8 mouse cellular contexts compared by ENCODE assay signal in genomic region chr7:97446171-97446925, GRCm38 (mm10). TPM values are rescaled to one million over a fixed set of nuclear protein-coding genes. Genes with fewer than 3 reads are reported as not detected.
DNase-seq lines count a peak whose midpoint lies in the region; ATAC-seq and TF ChIP-seq lines count a peak whose summit lies in the region.

No protein-coding gene starts in this region.

- WGBS in hindbrain, embryonic 10.5 days = 59% methylated on average over 6 of the region's 6 CpGs

- in situ Hi-C loops in ES-E14 (cut with MboI; ENCODE audit: low sequenced_read_pairs in 2 of 2, unreplicated experiment in 2 of 2) = no loop called here

- H3K36me3 ChIP-seq in ES-E14 (ENCODE audit: control insufficient read depth, insufficient read depth, low read length, poor library complexity, severe bottlenecking) = no peaks in the 10 kb centered on the region
- H3K36me3 ChIP-seq in hindbrain, embryonic 10.5 days = no peaks in the 10 kb centered on the region

- no peak for ATAC-seq in activated CD4-positive, CD25-positive, alpha-beta regulatory T cell, adult 4 months

- DNase-seq in ES-E14 (ENCODE audit: low read depth, low spot score) = no peak
- DNase-seq in cerebellum, adult 11 months = peak; percentile 75
- peak; percentile 91 to 94 for DNase-seq in frontal cortex, postnatal 10 days (ENCODE audit: low spot score in 2 of 2)
- no peak for DNase-seq in hindbrain, embryonic 10.5 days (ENCODE audit: low spot score)
- peak; percentile 97 to 98 for DNase-seq in layer of hippocampus, adult 8-10 months (ENCODE audit: low spot score in 2 of 2)
- peak; percentile 88 for DNase-seq in lung, postnatal 36 days
- peak; percentile 60 for DNase-seq in skeletal muscle tissue, adult 2 months (ENCODE audit: low read depth, low spot score)

- 0 out of 2 replicates have a peak overlapping the region, but pooled peaks have one; percentile 11 for H3K9ac ChIP-seq in ES-E14 (ENCODE audit: insufficient read depth, low read depth, low read length, poor library complexity, severe bottlenecking)

- H3K27me3 ChIP-seq in hindbrain, embryonic 10.5 days (ENCODE audit: insufficient read depth, poor library complexity, severe bottlenecking) = no peaks in the 10 kb centered on the region

- no peaks in the 10 kb centered on the region for H3K9me3 ChIP-seq in ES-E14 (ENCODE audit: control insufficient read depth, insufficient read depth, low read depth, low read length)
- H3K9me3 ChIP-seq in hindbrain, embryonic 10.5 days = 0 out of 2 replicates have a peak, but pooled peaks cover 12% of the 10 kb centered on the region

- no peaks in the 10 kb centered on the region for H3K4me1 ChIP-seq in ES-E14 (ENCODE audit: control insufficient read depth in 2 of 2, insufficient read depth in 2 of 2, low read length in 2 of 2, poor library complexity in 1 of 2)
- no peaks in the 10 kb centered on the region for H3K4me1 ChIP-seq in hindbrain, embryonic 10.5 days (replicated peaks)

- H3K4me3 ChIP-seq in ES-E14 (ENCODE audit: insufficient read depth in 1 of 2, low read depth in 1 of 2, low read length in 2 of 2, poor library complexity in 1 of 2, severe bottlenecking in 1 of 2) = no peak overlapping the region
- H3K4me3 ChIP-seq in hindbrain, embryonic 10.5 days = no peak overlapping the region

- H3K27ac ChIP-seq in ES-E14 (ENCODE audit: insufficient read depth, low read depth, low read length, poor library complexity, severe bottlenecking) = no peak overlapping the region
- H3K27ac ChIP-seq in hindbrain, embryonic 10.5 days = peak overlapping the region; percentile 17

TF ChIP-seq in ES-E14, 5 proteins besides CTCF, POLR2A, EP300 and RAD21:
- TF ChIP-seq ZNF384 (IDR thresholded peaks at IDR 0.05; ENCODE audit: low read depth, low read length) = no peak
- no peak for TF ChIP-seq HCFC1 (IDR thresholded peaks at IDR 0.05; ENCODE audit: borderline replicate concordance, insufficient read depth, low read length)
- TF ChIP-seq CHD2 (IDR thresholded peaks at IDR 0.05; ENCODE audit: low read depth, low read length) = no peak
- no peak for TF ChIP-seq MAFK (IDR thresholded peaks at IDR 0.05; ENCODE audit: insufficient read depth, low read depth, low read length)
- TF ChIP-seq ZC3H11A (IDR thresholded peaks at IDR 0.05; ENCODE audit: borderline replicate concordance, low read depth, low read length) = no peak

RNA-seq across cellular contexts. Expression of gene Kctd14, which starts 4.8 kb away (rescaled TPM):
- total RNA-seq in ES-E14 (2012; rRNA removed) = 0.09 TPM in 1 of 2 replicates, not detected in the other
- polyA plus RNA-seq in hindbrain, embryonic 10.5 days (2016; fragmentation: Nextera tagmentation; extraction: Ambion mirVana) = 0.20 and 0.37 TPM in 2 replicates
- total RNA-seq in layer of hippocampus, adult 8-10 months (2022) = 1 to 10 TPM; 4.1 to 6.4 (median 5.6) TPM
- polyA plus RNA-seq in activated CD4-positive, CD25-positive, alpha-beta regulatory T cell, adult 4 months (2017; shearing (Covaris generic)) = 1 to 10 TPM in 1 of 2 experiments, under 1 TPM in 1; 0.66 to 1.1 TPM

RNA-seq across cellular contexts. Expression of gene Thrsp, which starts 28.8 kb away (rescaled TPM):
- 0.85 and 0.89 TPM in 2 replicates for total RNA-seq in ES-E14 (2012; rRNA removed)
- polyA plus RNA-seq in hindbrain, embryonic 10.5 days (2016; fragmentation: Nextera tagmentation; extraction: Ambion mirVana) = 0.37 and 0.43 TPM in 2 replicates
- 10 to 100 TPM; 28.4 to 62.4 (median 39.8) TPM for total RNA-seq in layer of hippocampus, adult 8-10 months (2022)
- not detected for polyA plus RNA-seq in activated CD4-positive, CD25-positive, alpha-beta regulatory T cell, adult 4 months (2017; shearing (Covaris generic))

RNA-seq across cellular contexts. Expression of gene Ints4, which starts 34.4 kb away (rescaled TPM):
- total RNA-seq in ES-E14 (2012; rRNA removed) = 63.4 and 64.2 TPM in 2 replicates
- 61.0 and 63.7 TPM in 2 replicates for polyA plus RNA-seq in hindbrain, embryonic 10.5 days (2016; fragmentation: Nextera tagmentation; extraction: Ambion mirVana)
- total RNA-seq in layer of hippocampus, adult 8-10 months (2022) = 10 to 100 TPM; 32.3 to 42.5 (median 35.7) TPM
- 10 to 100 TPM; 37.5 to 45.5 TPM for polyA plus RNA-seq in activated CD4-positive, CD25-positive, alpha-beta regulatory T cell, adult 4 months (2017; shearing (Covaris generic))

RNA-seq across cellular contexts. Expression of gene Ndufc2, which starts 46.5 kb away (rescaled TPM):
- 233 and 286 TPM in 2 replicates for total RNA-seq in ES-E14 (2012; rRNA removed)
- polyA plus RNA-seq in hindbrain, embryonic 10.5 days (2016; fragmentation: Nextera tagmentation; extraction: Ambion mirVana) = 322 and 341 TPM in 2 replicates
- 100 to 1,000 TPM; 195 to 233 (median 212) TPM for total RNA-seq in layer of hippocampus, adult 8-10 months (2022)
- 100 to 1,000 TPM; 212 to 215 TPM for polyA plus RNA-seq in activated CD4-positive, CD25-positive, alpha-beta regulatory T cell, adult 4 months (2017; shearing (Covaris generic))

Comparison
In these comparisons a context has a peak if more than half of its experiments do, and no peak if none do; other contexts are left out.
1. DNase-seq: peak in cerebellum, adult 11 months (single experiment), frontal cortex, postnatal 10 days (2 of 2), layer of hippocampus, adult 8-10 months (2 of 2), lung, postnatal 36 days (single experiment) and skeletal muscle tissue, adult 2 months (single experiment); none in ES-E14 (single experiment) and hindbrain, embryonic 10.5 days (single experiment).
2. RNA of gene Thrsp, which starts 28.8 kb away (total RNA-seq): 28.4 to 62.4 TPM in layer of hippocampus, adult 8-10 months; 0.85 to 0.89 TPM in ES-E14; every median in the first group is over 10 times any median in the second.